Mouse (Mus musculus) limb, embryonic 15.5 days (tissue): ENCODE measurements around the gene Prkg1. TPM values are rescaled to one million over a fixed set of nuclear protein-coding genes. Genes with fewer than 3 reads are reported as not detected.

Experiments
- ATAC-seq: fragments of 200-750 bp; cut with Nextera tagmentation; 2 replicates; pipeline ENCODE4 v1.8.0; 2017; ENCODE audit warnings: low read depth, moderate TSS enrichment; ENCODE audit not compliant: insufficient number of reproducible peaks, low FRiP score, low TSS enrichment
- H3K27ac ChIP-seq: fragments of 300-500 bp; sonication (generic); 2 replicates; pipeline ENCODE4 v1.5.1; 2015; ENCODE audit warnings: moderate library complexity, mild to moderate bottlenecking, inconsistent platforms
- H3K27me3 ChIP-seq: fragments of 300-500 bp; sonication (generic); 2 replicates; pipeline ENCODE4 v1.6.1; 2015; ENCODE audit warnings: inconsistent platforms
- H3K36me3 ChIP-seq: fragments of 300-500 bp; sonication (generic); 2 replicates; pipeline ENCODE4 v1.6.1; 2015; ENCODE audit warnings: inconsistent platforms
- H3K4me1 ChIP-seq: fragments of 300-500 bp; sonication (generic); 2 replicates; pipeline ENCODE4 v1.6.1; 2015; ENCODE audit warnings: inconsistent platforms
- H3K4me2 ChIP-seq: fragments of 300-500 bp; sonication (generic); 2 replicates; pipeline ENCODE4 v1.6.1; 2015; ENCODE audit warnings: mild to moderate bottlenecking, inconsistent platforms
- H3K4me3 ChIP-seq: fragments of 300-500 bp; sonication (generic); 2 replicates; pipeline ENCODE4 v1.5.1; 2015; ENCODE audit warnings: mild to moderate bottlenecking, inconsistent platforms
- H3K9ac ChIP-seq: fragments of 300-500 bp; sonication (generic); 2 replicates; pipeline ENCODE4 v1.6.1; 2015; ENCODE audit warnings: inconsistent platforms
- H3K9me3 ChIP-seq: fragments of 300-500 bp; sonication (generic); 2 replicates; pipeline ENCODE4 v1.6.1; 2016; ENCODE audit warnings: inconsistent platforms
- WGBS: fragments of 180-500 bp; shearing (Covaris S2); methylation state at CpG from one replicate; pipeline ENCODE4 v1.1.7; 2015; 5-methylcytosine and 5-hydroxymethylcytosine counted together
- polyA plus RNA-seq: library from polyadenylated mRNA; unstranded; fragments of >200 nt; fragmentation: Nextera tagmentation; extraction: Ambion mirVana; gene quantifications from 2 replicates; pipeline ENCODE4 v1.2.1, GENCODE M21; 2015

The Prkg1 gene
- polyA plus RNA-seq, 1 experiment from 2014 or later, result 6.6 TPM

DNA sequence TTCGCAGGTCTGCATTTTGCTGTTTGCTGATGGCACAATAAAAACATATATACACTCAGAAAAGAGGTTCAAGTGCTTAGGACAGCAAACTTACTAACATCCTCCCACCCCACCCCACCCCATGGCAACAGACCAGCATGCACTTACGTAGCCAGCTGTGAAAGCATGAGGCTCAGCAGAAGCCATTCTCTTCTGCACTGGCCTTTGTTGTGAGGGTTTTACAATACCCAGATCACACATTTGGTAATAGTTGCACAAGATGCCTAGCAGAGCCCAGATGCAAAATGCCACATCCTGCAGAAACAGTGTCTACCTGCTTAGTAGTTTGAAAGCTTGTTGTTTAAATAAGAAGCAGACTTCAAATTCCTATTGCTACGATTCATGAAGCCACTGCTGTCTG, 814.2 kb downstream of the Prkg1 start:
- no peak for ATAC-seq
- Histone ChIP-seq H3K4me3 (no peak overlapping the region), H3K27me3 (no peaks in the 10 kb centered on the region), H3K4me1 (no peaks in the 10 kb centered on the region), H3K36me3 (no peaks in the 10 kb centered on the region), H3K9ac (no peak overlapping the region), H3K4me2 (no peak overlapping the region), H3K27ac (no peak overlapping the region), H3K9me3 (no peaks in the 10 kb centered on the region)
- 65% methylated on average over 3 of the region's 3 CpGs for WGBS

DNA sequence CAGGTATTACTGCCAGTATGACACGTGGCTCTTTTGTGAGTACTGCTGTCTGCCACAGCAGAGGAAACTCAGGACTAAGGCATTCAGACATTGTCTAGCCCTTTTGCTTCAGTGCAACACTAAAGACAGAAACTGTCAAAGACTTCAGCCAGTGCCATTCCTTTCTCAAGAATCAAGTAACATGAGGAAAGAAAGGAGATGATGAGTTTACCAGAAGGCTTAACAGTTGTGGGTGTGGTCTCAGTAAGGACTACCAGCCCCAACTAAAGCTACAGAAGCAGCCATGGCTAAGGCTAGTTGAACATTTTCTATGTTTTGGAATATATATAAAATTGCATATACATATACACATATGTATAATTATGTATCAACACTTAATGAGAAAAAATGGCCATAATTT, 816.6 kb downstream of the Prkg1 start:
- Histone ChIP-seq H3K4me3 (no peak overlapping the region), H3K27ac (no peak overlapping the region), H3K9ac (no peak overlapping the region), H3K9me3 (no peaks in the 10 kb centered on the region), H3K4me2 (no peak overlapping the region), H3K4me1 (no peaks in the 10 kb centered on the region), H3K27me3 (no peaks in the 10 kb centered on the region), H3K36me3 (no peaks in the 10 kb centered on the region)
- ATAC-seq, result no peak
- WGBS, result 61% methylated on average over 1 of the region's 1 CpGs

DNA sequence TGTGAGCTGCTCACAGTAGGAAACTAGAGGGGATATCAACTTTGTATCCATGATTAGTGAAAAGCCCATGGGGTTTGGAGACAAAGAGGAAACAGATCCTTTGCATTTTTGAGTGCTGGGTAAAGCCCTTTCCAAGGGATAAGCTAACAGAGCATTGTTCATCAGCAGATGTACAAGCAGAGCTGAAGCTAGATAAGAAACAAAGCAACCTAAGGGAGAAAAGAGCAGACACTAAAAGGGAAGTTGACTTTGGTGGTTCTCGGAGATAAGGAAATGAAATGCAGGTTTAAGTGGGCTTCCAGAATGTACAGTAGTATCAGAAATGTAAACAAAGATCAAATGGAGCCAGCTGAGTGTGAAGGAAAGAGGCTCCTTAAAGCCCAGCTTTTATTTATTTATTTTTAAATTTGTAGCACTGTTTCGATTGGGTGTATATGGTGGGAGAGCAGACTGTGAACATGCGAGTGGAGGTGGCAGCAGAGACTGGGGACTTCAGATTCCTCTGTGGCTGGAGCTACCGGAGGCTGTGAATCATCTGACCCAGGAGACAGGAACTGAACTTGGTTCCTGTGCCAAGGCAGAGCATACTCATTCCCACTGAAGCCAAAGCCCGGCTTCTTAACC, 822.4 kb downstream of the Prkg1 start:
- Histone ChIP-seq H3K9me3 (no peaks in the 10 kb centered on the region), H3K4me1 (no peaks in the 10 kb centered on the region), H3K4me2 (no peak overlapping the region), H3K27ac (no peak overlapping the region), H3K9ac (no peak overlapping the region), H3K4me3 (no peak overlapping the region), H3K27me3 (no peaks in the 10 kb centered on the region), H3K36me3 (no peaks in the 10 kb centered on the region)
- WGBS, result 65% methylated on average over 5 of the region's 5 CpGs
- no peak for ATAC-seq

DNA sequence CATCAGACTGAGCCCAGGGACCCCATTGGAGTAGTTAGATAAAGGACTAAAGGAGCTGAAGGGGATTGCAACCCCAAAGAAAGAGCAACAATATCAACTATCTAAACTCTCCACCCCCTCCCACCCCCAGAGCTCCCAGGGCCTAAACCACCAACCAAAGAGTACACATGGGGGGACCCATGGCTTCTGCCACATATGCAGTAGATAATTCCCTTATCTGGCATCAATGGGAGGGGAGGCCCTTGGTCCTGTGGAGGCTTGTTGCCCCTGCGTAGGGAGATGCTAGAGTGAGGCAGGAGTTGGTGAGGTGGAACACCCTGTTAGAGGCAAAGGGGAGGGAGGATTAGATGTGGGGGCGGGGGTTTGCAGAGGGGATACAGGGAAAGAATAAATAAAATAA, 826.8 kb downstream of the Prkg1 start:
- H3K27ac ChIP-seq, result no peak overlapping the region
- H3K9ac ChIP-seq, result no peak overlapping the region
- no peak for ATAC-seq
- no peaks in the 10 kb centered on the region for H3K36me3 ChIP-seq
- H3K27me3 ChIP-seq, result no peaks in the 10 kb centered on the region
- H3K4me1 ChIP-seq, result no peaks in the 10 kb centered on the region
- no peaks in the 10 kb centered on the region for H3K9me3 ChIP-seq
- H3K4me3 ChIP-seq, result no peak overlapping the region
- no peak overlapping the region for H3K4me2 ChIP-seq
- WGBS, result 84% methylated on average over 2 of the region's 2 CpGs

DNA sequence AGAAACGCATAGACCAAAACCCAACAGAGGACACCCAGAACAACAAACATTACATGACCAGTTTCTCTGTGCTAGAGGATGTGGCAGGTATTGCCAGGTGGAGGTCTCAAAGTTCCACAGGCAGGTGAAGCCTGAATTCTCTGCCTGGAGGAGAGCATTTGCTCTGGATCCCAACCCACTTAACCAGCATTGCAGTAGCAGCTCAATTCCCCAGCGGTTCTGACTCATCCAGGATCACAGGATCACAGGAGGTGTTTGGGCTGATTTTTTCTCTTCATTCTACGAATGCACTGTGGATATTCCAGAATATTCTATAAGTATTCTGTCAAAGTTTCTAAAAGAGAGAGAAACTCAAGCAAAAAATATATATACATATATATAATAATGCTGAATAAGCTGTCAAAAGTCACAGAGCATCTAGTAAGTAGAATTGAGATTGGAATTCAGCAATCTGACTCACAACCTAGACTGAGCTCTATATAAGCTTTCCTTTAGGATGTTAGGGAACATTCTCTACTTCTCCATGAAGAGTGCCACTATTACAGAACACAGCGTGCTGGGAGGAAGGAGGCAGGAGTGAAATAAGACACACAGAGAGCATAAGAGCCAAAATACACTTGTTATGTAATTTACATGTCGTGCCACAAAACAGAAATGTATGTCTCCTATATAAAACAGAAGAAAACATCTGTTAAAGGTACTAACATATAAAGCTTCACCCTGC, 833.2 kb downstream of the Prkg1 start:
- Histone ChIP-seq H3K9me3 (no peaks in the 10 kb centered on the region), H3K27ac (no peak overlapping the region), H3K36me3 (no peaks in the 10 kb centered on the region), H3K27me3 (no peaks in the 10 kb centered on the region), H3K9ac (no peak overlapping the region), H3K4me3 (no peak overlapping the region), H3K4me2 (no peak overlapping the region), H3K4me1 (no peaks in the 10 kb centered on the region)
- 84% methylated on average over 5 of the region's 5 CpGs for WGBS
- no peak for ATAC-seq

DNA sequence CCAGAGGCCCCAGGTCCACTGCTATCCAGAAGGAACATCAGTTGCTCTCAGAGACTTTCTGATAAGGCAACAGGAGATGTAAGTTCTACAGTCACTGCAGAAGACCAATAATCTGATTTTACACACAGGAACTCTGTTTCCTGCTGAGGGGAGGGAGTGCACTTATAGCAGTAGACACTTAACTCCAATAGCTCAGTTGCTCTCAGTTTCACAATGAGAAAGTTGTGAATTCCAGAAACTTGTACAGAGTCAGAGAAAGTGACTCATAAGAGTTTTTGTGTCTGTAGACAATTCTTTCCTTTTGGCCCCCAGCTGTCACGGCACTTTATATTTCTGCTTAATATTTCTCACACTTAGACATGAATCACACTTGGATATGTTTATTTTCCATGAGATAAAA, 840.8 kb downstream of the Prkg1 start:
- Histone ChIP-seq H3K36me3 (no peaks in the 10 kb centered on the region), H3K4me1 (no peaks in the 10 kb centered on the region), H3K9me3 (no peaks in the 10 kb centered on the region), H3K4me3 (no peak overlapping the region), H3K4me2 (no peak overlapping the region), H3K27ac (no peak overlapping the region), H3K9ac (no peak overlapping the region), H3K27me3 (no peaks in the 10 kb centered on the region)
- WGBS, result 89% methylated on average over 1 of the region's 1 CpGs
- no peak for ATAC-seq

DNA sequence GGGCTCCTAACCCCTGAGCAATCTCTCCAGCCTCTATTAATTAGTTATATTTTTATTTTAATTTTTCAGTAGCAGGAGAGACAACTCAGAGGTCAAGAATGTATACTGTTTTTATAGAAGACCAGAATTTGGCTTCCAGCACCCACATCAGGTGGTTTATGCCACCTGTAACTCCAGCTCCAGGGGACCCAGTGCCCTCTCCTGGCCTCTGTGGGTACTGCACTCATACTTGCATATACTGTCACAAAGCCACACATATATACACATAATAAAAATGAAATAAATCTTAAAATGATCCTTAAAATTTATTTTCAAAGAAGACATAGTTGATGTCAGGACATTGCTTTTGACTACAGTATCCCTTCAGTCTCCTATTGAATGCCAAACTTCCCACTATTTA, 862.5 kb downstream of the Prkg1 start:
- Histone ChIP-seq H3K27me3 (no peaks in the 10 kb centered on the region), H3K4me3 (no peak overlapping the region), H3K36me3 (no peaks in the 10 kb centered on the region), H3K9me3 (no peaks in the 10 kb centered on the region), H3K9ac (no peak overlapping the region), H3K27ac (no peak overlapping the region), H3K4me2 (no peak overlapping the region), H3K4me1 (no peaks in the 10 kb centered on the region)
- ATAC-seq, result no peak

DNA sequence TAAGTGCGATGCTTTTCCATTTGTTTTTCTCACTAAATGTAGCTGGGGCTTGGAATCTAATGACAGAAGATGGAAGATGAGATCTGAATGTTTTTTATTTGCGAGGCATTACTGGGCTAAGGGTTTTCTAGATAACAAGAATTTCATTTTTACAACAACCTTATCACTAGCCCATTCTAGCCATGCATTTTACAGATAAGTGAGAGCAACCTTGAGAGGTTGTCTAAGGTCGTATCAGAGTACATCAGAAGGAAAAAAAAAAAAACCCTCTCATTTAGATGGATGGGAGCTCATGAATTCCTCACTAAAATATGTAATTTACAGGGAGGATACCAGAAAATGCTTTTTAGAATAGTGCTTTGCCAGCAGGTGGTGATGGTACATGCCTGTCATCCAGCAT, 863.8 kb downstream of the Prkg1 start:
- 78% methylated on average over 3 of the region's 3 CpGs for WGBS
- H3K27ac ChIP-seq, result no peak overlapping the region

DNA sequence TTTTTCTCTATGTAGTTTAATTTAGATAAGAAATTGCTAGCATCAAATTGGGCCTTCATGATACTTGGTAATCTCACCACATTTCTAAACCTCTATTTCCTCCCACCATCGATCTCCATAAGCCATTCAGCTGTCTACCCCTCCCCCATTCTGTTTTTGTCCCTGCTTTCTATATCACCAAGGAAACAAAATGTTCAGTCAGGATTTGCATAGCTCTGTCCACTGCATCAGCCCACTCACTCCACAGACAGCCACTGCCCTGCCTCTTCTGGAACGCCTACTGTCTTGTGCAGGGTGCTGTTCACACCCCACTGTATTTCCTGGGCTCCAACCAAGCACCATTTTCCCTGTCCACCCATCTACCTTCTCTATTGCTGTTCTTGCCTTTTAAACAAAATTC, 874.5 kb downstream of the Prkg1 start:
- Histone ChIP-seq H3K4me2 (no peak overlapping the region), H3K9ac (no peak overlapping the region), H3K27me3 (no peaks in the 10 kb centered on the region), H3K9me3 (no peaks in the 10 kb centered on the region), H3K27ac (no peak overlapping the region), H3K4me1 (no peaks in the 10 kb centered on the region; the same call in 1 of the 2 replicates), H3K4me3 (no peak overlapping the region), H3K36me3 (no peaks in the 10 kb centered on the region)
- no peak for ATAC-seq
- 76% methylated on average over 2 of the region's 2 CpGs for WGBS

More for the DNA sequence above, 863.8 kb downstream of the Prkg1 start:
- Histone ChIP-seq H3K9ac (no peak overlapping the region), H3K9me3 (no peaks in the 10 kb centered on the region), H3K27me3 (no peaks in the 10 kb centered on the region), H3K4me3 (no peak overlapping the region), H3K36me3 (no peaks in the 10 kb centered on the region), H3K4me2 (no peak overlapping the region), H3K4me1 (no peaks in the 10 kb centered on the region)
- ATAC-seq, result no peak

DNA sequence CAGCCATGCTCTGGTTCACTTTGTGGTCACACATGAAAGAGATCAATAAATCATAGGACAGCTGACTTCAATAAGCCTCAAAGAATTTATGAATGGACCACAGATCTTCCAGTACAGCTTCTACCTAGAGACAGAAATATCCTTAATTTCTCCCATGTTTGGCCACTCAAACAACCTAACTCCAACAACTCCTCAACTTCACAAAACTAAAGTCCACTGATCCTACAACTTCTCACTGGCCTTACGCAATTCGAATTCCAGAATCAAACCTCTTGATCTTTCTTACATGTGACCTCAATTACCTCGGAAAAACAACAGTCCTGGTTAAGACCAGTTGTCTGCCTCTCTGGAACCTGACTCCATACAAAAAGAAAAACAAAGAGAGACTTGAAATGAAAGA, 875.0 kb downstream of the Prkg1 start:
- H3K9ac ChIP-seq, result no peak overlapping the region
- H3K9me3 ChIP-seq, result no peaks in the 10 kb centered on the region
- H3K27me3 ChIP-seq, result no peaks in the 10 kb centered on the region
- 62% methylated on average over 3 of the region's 3 CpGs for WGBS
- no peak for ATAC-seq
- no peaks in the 10 kb centered on the region for H3K36me3 ChIP-seq
- no peaks in the 10 kb centered on the region; the same call in 1 of the 2 replicates for H3K4me1 ChIP-seq
- H3K4me2 ChIP-seq, result no peak overlapping the region
- no peak overlapping the region for H3K27ac ChIP-seq
- no peak overlapping the region for H3K4me3 ChIP-seq

DNA sequence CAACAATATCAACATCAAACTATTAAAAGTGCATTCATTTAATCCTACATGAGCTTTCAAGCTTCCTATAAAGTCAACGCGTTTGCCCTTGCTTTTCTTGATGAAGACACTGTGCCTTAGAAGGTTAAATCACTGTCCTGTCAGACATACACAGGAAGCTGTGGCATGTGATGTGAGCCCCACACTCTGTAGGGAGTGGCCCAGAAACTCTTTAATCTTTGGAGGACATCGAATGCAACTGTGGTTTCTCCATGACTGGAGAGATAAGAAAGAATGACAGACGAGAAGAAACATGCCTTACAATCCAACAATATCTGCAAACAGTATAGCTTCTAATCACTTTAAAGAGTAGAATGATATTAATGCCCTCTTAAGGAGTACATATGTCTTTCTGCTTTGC, 903.4 kb downstream of the Prkg1 start:
- Histone ChIP-seq H3K9me3 (no peaks in the 10 kb centered on the region), H3K27ac (no peak overlapping the region), H3K4me3 (no peak overlapping the region), H3K36me3 (no peaks in the 10 kb centered on the region), H3K4me1 (no peaks in the 10 kb centered on the region), H3K9ac (no peak overlapping the region), H3K27me3 (no peaks in the 10 kb centered on the region), H3K4me2 (no peak overlapping the region)
- 68% methylated on average over 4 of the region's 4 CpGs for WGBS
- ATAC-seq, result no peak

DNA sequence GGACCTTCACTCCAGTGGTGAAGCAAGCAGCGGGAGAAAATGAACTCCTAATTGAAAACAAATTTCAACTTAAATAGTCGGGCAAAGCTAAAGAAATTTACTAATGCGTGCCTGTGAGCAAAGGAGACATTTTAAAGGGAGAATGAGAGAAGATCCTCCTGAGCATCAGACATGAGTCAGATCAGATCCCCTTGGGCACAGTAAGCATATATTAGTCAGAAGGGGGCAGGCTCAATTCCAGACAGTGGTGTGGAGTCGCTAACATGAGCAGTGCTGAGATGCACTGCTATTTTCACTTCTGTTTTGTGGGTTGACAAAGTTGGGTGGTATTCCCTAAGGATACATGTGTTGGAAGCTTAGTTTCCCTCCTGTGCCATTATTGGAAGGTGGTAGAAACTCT, 913.8 kb downstream of the Prkg1 start:
- Histone ChIP-seq H3K27me3 (no peaks in the 10 kb centered on the region), H3K9ac (no peak overlapping the region), H3K36me3 (no peaks in the 10 kb centered on the region), H3K4me2 (no peak overlapping the region), H3K9me3 (no peaks in the 10 kb centered on the region), H3K27ac (no peak overlapping the region), H3K4me1 (no peaks in the 10 kb centered on the region), H3K4me3 (no peak overlapping the region)
- 33% methylated on average over 4 of the region's 4 CpGs for WGBS
- no peak for ATAC-seq

DNA sequence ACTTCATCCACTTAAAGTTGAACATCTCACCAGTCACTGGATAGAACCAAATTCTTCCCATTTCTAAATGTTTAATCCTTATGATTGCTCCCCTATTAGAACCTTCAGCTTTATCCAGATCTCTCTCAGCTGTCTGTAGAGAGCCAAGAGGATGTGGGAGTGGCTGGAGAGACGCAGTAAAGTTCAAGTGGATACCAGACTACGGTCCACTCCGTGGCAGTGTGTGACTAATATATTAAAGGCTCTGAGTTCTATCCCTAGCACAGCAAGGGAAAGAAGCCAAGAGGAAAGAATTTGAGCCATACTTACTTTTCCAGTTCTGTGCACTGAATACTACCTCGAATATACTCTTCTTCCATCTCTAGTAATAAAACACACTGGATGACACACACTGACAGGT, 919.9 kb downstream of the Prkg1 start:
- H3K36me3 ChIP-seq, result no peaks in the 10 kb centered on the region
- H3K27ac ChIP-seq, result no peak overlapping the region
- no peaks in the 10 kb centered on the region for H3K4me1 ChIP-seq
- H3K9ac ChIP-seq, result no peak overlapping the region
- H3K27me3 ChIP-seq, result no peaks in the 10 kb centered on the region
- no peaks in the 10 kb centered on the region for H3K9me3 ChIP-seq
- WGBS, result 43% methylated on average over 4 of the region's 4 CpGs
- H3K4me2 ChIP-seq, result no peak overlapping the region
- H3K4me3 ChIP-seq, result no peak overlapping the region
- ATAC-seq, result no peak
